Mouse (Mus musculus) thymus, postnatal 4 days (tissue): ENCODE measurements at regions not wholly inside any gene's neighbourhood (a gene's known extent, or its start where the extent isn't known, plus 50 kb on each side); places are given as distances from the start of the nearest gene placed in this dataset.

Source experiments
- DNase-seq: peaks from one replicate; pipeline ENCODE4 v3.0.0; 2021

- DNase-seq = no peak
Measured at GRCm38 (mm10) chr13:99056432-99057292, 72.3 kb upstream of the 1700024P04Rik start.

- DNase-seq = no peak
Measured at GRCm38 (mm10) chr13:99055609-99056321, 71.4 kb upstream of the 1700024P04Rik start.

GRCm38 (mm10) chr13:99052076-99052475 is 67.7 kb upstream of the 1700024P04Rik start:
- no peak for DNase-seq

- DNase-seq = no peak
Measured at GRCm38 (mm10) chr13:99049699-99050098, 65.3 kb upstream of the 1700024P04Rik start.

- no peak for DNase-seq
Measured at GRCm38 (mm10) chr13:99048651-99049100, 64.3 kb upstream of the 1700024P04Rik start.

GRCm38 (mm10) chr13:99047219-99047618 is 62.9 kb upstream of the 1700024P04Rik start:
- DNase-seq = no peak

- DNase-seq = no peak
Measured at GRCm38 (mm10) chr13:99046737-99047136, 62.4 kb upstream of the 1700024P04Rik start.

- DNase-seq = no peak
Measured at GRCm38 (mm10) chr13:99042086-99042485, 57.7 kb upstream of the 1700024P04Rik start.

GRCm38 (mm10) chr13:99041256-99041655 is 56.9 kb upstream of the 1700024P04Rik start:
- no peak for DNase-seq

- no peak for DNase-seq
Measured at GRCm38 (mm10) chr13:99040846-99041245, 56.5 kb upstream of the 1700024P04Rik start.

- DNase-seq = no peak
Measured at GRCm38 (mm10) chr13:99040171-99040570, 55.8 kb upstream of the 1700024P04Rik start.

GRCm38 (mm10) chr13:99039063-99039385 is 54.7 kb upstream of the 1700024P04Rik start:
- DNase-seq = no peak

GRCm38 (mm10) chr13:99038198-99039062 is 54.1 kb upstream of the 1700024P04Rik start:
- DNase-seq = no peak

- no peak for DNase-seq
Measured at GRCm38 (mm10) chr13:99037131-99037530, 52.8 kb upstream of the 1700024P04Rik start.
